9 mouse cellular contexts compared by ENCODE assay signal in the genomic region with DNA sequence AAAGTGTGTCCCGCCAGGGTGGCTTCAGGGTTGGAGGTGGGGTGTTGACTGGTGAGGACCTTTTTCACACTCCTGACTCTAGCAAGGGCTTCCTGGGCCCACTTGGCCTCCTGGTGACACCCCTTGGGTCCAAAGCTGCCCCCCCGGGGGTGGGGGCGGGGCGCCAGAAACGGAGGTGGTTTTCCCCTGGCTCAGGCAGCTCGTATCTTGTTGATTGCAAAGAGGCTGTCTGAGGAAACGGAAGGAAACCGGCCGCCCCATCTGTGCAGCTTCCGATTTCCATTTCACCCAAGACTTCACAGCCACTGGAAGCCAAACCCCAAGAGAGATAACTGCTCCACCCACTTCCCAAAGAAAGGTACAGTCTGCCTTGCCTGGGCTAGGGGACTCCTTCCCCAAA. TPM values are rescaled to one million over a fixed set of nuclear protein-coding genes. Genes with fewer than 3 reads are reported as not detected.
DNase-seq lines count a peak whose midpoint lies in the region; TF ChIP-seq lines count a peak whose summit lies in the region.
"Had no signal": no experiment of that assay in that cellular context is flagged by ENCODE, and none has a peak within 500 bp of the region (broad histone marks: within the 10 kb centered on the region; RNA-seq: fewer than 3 reads in every experiment).

No protein-coding gene starts in this region.

- intact Hi-C loops in left cerebral cortex, postnatal 36 days (cut with DNase I): loop anchor here (5.0 kb wide), 1 partner anchor 75 kb away; no protein-coding TSS in a partner anchor

- H3K36me3 ChIP-seq in splenic B cell, adult 2 months (ENCODE audit: control insufficient read depth, insufficient read depth, low read length, poor library complexity, severe bottlenecking): no peaks in the 10 kb centered on the region

- TF ChIP-seq POLR2A in bone marrow, adult 2 months (IDR thresholded peaks at IDR 0.05; ENCODE audit: borderline replicate concordance, control insufficient read depth, low read depth, low read length): no peak

- WGBS in bone marrow, adult 2 months: 4% methylated on average over 10 of the region's 10 CpGs

- TF ChIP-seq CTCF in bone marrow, adult 2 months (IDR thresholded peaks at IDR 0.05; ENCODE audit: control insufficient read depth, insufficient read depth, low read length): no peak

- no peaks in the 10 kb centered on the region for H3K27me3 ChIP-seq in splenic B cell, adult 2 months (ENCODE audit: control insufficient read depth, insufficient read depth, low read length, poor library complexity, severe bottlenecking)

- H3K27ac ChIP-seq in bone marrow, adult 2 months (ENCODE audit: control insufficient read depth, insufficient read depth, low read depth, low read length, poor library complexity): peak overlapping the region; percentile 66

- H3K4me1 ChIP-seq in bone marrow, adult 2 months (ENCODE audit: control insufficient read depth, insufficient read depth, low read length): peaks cover 12% of the 10 kb centered on the region

- peak; percentile 60 for DNase-seq in adrenal gland, postnatal 14 days
- DNase-seq in adrenal gland, adult 18-20 months (ENCODE audit: low spot score in 2 of 2): no peak
- peak; percentile 31 for DNase-seq in lung, postnatal 14 days
- DNase-seq in splenic B cell, adult 2 months (ENCODE audit: low read depth, low spot score): peak; percentile 87
- no peak for DNase-seq in layer of hippocampus, postnatal 25 days (ENCODE audit: extremely low spot score in 1 of 2, low spot score in 1 of 2)
- no peak for DNase-seq in left cerebral cortex, postnatal 36 days (ENCODE audit: low spot score in 2 of 2)
- DNase-seq in cerebellum, postnatal 4 days (ENCODE audit: low spot score in 2 of 2): no peak

- peak overlapping the region; percentile 52 for H3K4me3 ChIP-seq in bone marrow, adult 2 months (replicated peaks; ENCODE audit: control insufficient read depth, low read depth, low read length)

RNA-seq across cellular contexts. Expression of a gene that starts 58.1 kb away (rescaled TPM):
- 0.33 and 0.38 TPM in 2 replicates for total RNA-seq in adrenal gland, postnatal 14 days (2021)
- total RNA-seq in adrenal gland, adult 18-20 months (2021): under 1 TPM; 0.20 to 0.54 TPM
- 217 and 514 TPM in 2 replicates for polyA plus RNA-seq in bone marrow, adult 2 months (2011; ENCODE audit: insufficient read depth, insufficient read length, low replicate concordance, missing spikeins)
- total RNA-seq in layer of hippocampus, postnatal 25 days (2021): under 1 TPM in 1 of 2 experiments, not detected in 1; 0.07 TPM
- total RNA-seq in left cerebral cortex, postnatal 36 days (2021): under 1 TPM in 1 of 2 experiments, not detected in 1; 0.52 TPM
- total RNA-seq: left cerebral cortex, adult 18-20 months had no signal

Comparison
In these comparisons a context has a peak if more than half of its experiments do, and no peak if none do; other contexts are left out.
1. DNase-seq: peak in adrenal gland, postnatal 14 days (single experiment), lung, postnatal 14 days (single experiment) and splenic B cell, adult 2 months (single experiment); none in adrenal gland, adult 18-20 months (0 of 2), layer of hippocampus, postnatal 25 days (0 of 2), left cerebral cortex, postnatal 36 days (0 of 2) and cerebellum, postnatal 4 days (0 of 2).